Mouse (Mus musculus) brain, adult 2 months (tissue): ENCODE measurements around the gene Zfp426.

ENCODE experiments used
- DNase-seq: peaks from one replicate; pipeline ENCODE4 v3.0.0; 2011; ENCODE audit warnings: low read depth, low spot score

The Zfp426 gene

DNA sequence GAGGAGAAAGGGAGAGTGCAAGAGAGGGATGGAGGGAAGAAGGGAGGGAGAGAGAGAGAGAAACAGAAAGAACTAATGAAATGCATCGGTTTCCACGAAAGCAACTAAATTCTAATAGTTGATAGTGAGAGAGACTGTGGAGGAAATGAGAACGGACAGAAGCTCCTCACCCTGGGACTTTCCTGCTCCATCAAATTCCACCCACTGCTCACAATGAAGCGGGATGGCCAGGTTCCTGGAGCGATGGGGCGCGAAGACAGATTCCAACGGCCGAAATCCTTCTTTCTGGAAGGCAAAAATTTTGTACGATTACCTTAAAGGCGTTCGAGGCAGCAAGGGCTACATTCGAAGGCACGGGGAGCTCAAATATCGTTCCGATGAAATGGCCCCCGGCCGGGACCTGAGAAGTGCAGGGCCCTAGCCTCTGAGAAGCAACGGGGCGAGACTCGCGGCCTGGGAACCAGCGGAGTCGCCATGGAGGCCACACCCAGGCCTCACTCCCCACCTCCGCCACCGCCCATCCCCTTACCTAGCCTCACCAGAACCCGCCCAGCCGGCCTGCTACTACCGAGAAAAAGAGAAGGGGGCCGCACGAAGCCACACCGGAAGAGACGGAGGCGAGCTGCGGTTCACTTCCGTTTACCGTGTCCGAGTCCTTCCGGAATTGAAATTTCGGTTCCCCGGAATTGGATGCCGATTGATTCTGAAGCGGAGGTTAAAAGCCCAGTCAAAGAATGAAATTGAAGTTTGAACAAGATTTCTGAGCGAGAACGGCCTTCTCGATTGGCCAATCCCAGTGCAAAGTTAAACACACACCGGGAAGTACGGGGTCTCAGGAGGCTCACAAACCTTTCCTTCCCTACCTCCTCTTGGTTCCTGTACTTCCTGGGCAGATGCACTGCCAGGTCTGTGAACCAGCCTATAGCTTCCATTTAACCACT is 32.9 kb downstream of the Zfp426 start, which contains the start of gene Zfp26:
Gene Zfp26, minus strand, starts transcription at position 786 of the 941 bp plus-strand sequence.
- DNase-seq = peak; percentile 92

GRCm38 (mm10) chr9:20453647-20454046 is 38.9 kb downstream of the Zfp426 start:
- no peak for DNase-seq

GRCm38 (mm10) chr9:20451493-20451892 is 41.1 kb downstream of the Zfp426 start:
- DNase-seq = no peak

GRCm38 (mm10) chr9:20443183-20443783 is 49.3 kb downstream of the Zfp426 start:
- no peak for DNase-seq

DNA sequence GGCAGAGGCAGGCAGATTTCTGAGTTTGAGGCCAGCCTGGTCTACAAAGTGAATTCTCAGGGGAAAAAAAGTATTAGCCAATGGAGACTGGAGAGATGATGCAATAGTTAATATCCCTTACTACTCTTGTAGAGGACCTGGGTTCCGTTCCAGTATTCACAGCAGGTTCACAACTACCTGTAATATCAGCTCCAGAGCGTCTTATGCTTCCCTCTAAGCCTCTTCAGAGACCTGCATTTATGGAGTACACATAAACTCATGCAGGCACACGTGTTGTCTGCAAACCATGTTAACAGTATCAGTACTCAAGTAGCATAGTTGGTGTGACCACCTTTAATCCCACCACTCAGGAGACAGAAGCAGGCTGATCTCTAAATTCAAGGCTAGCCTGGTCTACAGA is 62.5 kb downstream of the Zfp426 start:
- DNase-seq = no peak
